Mouse (Mus musculus): ENCODE data around the gene Arl1. TPM values are rescaled to one million over a fixed set of nuclear protein-coding genes. Genes with fewer than 3 reads are reported as not detected.

Arl1 gene
- polyA plus RNA-seq, 1 experiment from 2014 or later: 89.4 TPM

DNA sequence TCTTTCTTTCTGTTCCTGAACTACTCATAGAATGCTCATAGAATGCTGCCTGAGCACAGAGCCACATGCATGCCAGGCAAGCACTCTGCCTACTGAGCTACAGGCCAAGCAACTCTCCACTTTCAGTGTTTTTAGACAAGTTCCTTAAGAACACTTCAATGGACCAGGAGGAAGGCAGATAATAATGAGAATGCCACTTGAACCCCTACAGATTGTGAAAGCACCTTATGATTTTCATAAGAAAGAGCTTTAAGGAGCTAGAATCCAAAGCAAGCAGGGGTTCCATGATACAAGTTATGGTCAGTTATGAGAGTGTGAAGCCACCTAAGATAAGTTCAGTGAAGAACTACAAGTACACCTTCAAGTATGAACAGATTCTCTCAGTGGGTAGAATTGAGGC, 63.0 kb downstream of the Arl1 start:
- no peak for DNase-seq

More for the DNA sequence above, 63.0 kb downstream of the Arl1 start:
- ATAC-seq: no peak
- no peaks in the 10 kb centered on the region for H3K4me1 ChIP-seq (ENCODE audit: insufficient read depth)
- H3K27ac ChIP-seq (ENCODE audit: low read depth): no peak overlapping the region
- H3K4me2 ChIP-seq (ENCODE audit: low read depth, low read length): no peak overlapping the region
- TF ChIP-seq EP300 (IDR thresholded peaks at IDR 0.05; ENCODE audit: low read depth) (no peak), CTCF (IDR thresholded peaks at IDR 0.05; ENCODE audit: low read depth) (no peak)
- H3K27me3 ChIP-seq (ENCODE audit: insufficient read depth, low read length): no peaks in the 10 kb centered on the region
- no peaks in the 10 kb centered on the region for H3K9me3 ChIP-seq (ENCODE audit: low read length)
- H3K36me3 ChIP-seq (replicated peaks; ENCODE audit: insufficient read depth, low read length): peaks cover 41% of the 10 kb centered on the region
- H3K9ac ChIP-seq (replicated peaks): no peak overlapping the region
- H3K4me3 ChIP-seq (ENCODE audit: low read depth, low read length): no peak overlapping the region

Other genes starting within 250 kb of the Arl1 start
- gene Chpt1, start 226.8 kb upstream of the Arl1 start, polyA plus RNA-seq (2015; fragmentation: Nextera tagmentation; extraction: Ambion mirVana): 12.7 and 14.9 TPM in 2 replicates
- 0.67 and 10.6 TPM in 2 replicates for gene Mybpc1, start 125.7 kb upstream of the Arl1 start, polyA plus RNA-seq (2015; fragmentation: Nextera tagmentation; extraction: Ambion mirVana)
- gene Spic, start 45.8 kb upstream of the Arl1 start, polyA plus RNA-seq (2015; fragmentation: Nextera tagmentation; extraction: Ambion mirVana): 16.5 and 19.2 TPM in 2 replicates
- gene Utp20, start 95.9 kb downstream of the Arl1 start, polyA plus RNA-seq (2015; fragmentation: Nextera tagmentation; extraction: Ambion mirVana): 3.2 and 3.6 TPM in 2 replicates
- gene Slc5a8, start 155.1 kb downstream of the Arl1 start, polyA plus RNA-seq (2015; fragmentation: Nextera tagmentation; extraction: Ambion mirVana): not detected in 2 replicates

Data from liver, postnatal 0 days (tissue).